Mouse (Mus musculus) kidney, adult 11 months (tissue): Measurements from ENCODE around the gene Cx3cr1.
"Not testable (repeated sequence)": the region's sequence is repeated elsewhere in the genome, so short reads cannot be mapped to it uniquely, and the experiment has no call there.

Source experiments
- DNase-seq: peaks from one replicate; pipeline ENCODE4 v3.0.0; 2022

The Cx3cr1 gene

DNA sequence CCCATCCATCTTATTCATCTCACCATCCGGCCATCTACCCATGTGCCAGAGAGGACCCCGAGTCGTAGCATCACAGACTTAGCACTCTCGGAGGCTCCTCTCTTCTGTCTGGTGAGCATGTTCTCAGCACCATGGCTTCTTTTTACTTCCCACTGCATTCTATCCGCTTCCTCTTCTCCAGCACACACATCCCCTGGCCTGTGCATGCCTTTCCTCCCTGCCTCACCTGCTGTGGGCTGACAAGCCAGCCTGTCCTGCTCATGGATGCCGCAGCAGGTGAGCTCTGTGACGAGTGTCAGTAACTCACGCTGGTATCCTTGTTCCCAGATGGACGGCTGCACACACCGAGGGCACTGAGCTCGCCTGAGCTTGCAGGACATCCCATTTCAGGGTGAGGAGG, at the start of gene Cx3cr1:
TSS of gene Cx3cr1 (minus strand) at position 101 of the 400 bp plus-strand sequence.
- no peak for DNase-seq

DNA sequence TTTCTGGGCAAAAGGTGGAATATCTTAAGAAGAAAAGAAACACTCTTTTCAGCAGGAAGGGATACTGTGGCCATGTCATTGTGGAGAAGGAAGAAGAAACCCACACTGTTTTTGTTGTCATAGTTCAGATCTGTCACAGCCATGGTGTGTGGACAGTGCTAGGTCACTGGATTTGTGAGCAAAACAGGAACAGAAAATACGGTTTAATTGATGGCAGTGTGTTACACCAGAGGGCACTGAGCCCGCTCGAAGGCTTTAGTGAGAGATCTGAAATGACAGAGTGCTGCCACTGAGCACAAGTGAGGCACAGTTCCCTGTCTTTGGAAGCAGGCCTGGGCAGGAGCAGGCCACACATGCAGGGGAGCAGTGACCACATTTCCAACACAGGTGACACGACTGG, 48.5 kb upstream of the Cx3cr1 start:
- DNase-seq: no peak

DNA sequence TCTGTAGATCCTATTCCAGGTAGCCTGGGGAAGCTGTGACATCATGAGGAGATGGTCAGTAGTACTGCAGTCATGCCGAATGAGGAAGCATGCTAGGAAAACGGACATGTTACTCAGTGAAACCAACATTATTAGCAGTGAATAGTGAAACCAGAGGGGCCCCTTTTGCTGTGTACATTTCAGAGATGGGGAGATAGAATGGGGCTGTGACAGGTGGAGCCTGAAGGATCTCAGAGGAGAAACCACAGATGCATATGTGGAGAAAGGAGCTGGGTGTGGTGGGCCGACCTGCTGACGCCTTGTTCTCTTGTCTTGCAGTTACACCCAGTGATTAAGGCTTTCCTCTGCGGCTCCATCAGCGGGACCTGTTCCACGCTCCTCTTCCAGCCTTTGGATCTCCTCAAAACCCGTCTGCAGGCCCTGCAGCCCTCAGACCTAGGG, 46.5 kb upstream of the Cx3cr1 start:
- no peak for DNase-seq

DNA sequence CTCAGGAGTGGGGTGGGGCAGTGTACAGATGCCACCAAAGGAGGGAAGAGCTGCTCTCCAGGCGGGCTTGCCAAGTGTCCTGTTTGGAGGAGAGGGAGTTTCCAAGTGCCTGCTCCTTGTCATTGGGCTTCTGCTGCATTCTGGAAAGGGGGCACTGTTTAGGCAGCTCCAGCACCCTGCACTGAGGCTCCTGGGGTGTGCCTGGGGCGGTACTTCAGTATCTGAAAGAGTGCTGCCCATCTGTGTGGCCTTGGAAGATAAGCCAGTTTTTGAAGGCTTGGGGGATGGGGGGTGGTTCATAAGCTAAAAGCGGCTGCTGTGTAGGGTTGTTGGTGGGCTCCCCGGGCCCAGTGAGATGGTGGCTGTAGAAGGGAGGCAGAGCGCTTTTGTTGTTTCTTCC, 45.9 kb upstream of the Cx3cr1 start:
- no peak for DNase-seq

DNA sequence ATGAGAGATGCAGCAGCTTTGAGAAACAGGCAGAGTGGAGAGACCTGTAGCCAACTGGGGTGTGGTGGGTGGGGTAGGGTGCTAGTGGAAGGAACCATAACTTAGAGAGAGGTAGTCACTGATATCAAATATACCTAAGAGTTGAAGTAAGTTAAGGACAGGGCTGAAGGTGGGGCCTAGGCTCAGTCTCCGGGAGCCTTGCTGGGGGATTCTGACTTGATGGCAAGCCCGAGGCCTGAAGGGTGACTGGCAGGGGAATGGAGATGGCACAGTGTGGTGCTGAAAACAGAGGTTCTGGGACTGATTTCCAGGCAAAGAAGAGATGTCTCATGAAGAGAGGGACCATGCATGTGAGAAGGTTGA, 45.1 kb upstream of the Cx3cr1 start:
- no peak for DNase-seq

DNA sequence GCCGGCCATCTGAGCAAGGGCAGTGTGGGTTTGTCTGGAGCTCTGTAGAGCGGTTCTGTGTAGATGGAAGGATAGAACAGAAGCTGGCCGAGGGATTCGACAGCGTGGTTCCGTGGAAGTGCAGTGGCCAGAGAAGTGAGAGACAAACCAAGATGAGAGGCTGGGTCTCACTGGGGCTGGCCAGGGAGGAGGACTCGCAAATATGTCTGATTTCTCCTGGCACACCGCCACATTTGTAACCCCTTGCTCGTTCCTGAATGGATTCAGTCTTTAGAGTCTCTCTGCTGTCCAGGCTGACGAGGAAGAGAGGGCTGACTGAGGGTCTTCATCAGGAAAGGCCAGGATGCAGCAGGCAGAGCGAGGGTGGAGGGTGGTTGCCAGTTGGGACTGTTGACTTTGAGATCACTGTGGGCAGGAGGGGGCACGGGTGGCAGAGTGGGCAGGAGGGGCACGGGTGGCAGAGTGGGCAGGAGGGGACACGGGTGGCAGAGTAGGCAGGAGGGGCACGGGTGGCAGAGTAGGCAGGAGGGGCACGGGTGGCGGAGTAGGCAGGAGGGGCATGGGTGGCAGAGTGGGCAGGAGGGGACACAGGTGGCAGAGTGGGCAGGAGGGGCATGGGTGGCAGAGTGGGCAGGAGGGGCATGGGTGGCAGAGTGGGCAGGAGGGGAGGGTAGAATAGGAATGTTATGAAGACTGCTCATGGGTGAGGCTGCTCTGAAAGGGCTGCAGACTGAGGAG, 44.5 kb upstream of the Cx3cr1 start:
- no peak for DNase-seq

DNA sequence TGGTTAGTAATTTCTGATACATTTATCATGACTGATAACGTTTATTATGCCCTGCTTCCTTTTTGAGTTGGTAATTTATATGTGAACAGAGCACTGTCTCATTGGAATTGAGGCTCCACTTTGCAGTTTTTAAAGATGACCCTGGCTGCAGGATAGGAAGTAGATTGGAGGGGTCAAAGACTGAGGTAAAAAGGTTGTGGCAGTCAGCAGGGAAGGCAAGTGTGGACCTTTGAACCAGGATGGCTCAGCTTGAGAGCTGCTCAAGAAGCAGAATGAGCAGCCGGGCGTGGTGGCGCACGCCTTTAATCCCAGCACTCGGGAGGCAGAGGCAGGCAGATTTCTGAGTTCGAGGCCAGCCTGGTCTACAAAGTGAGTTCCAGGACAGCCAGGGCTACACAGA, 43.8 kb upstream of the Cx3cr1 start:
- DNase-seq: no peak

DNA sequence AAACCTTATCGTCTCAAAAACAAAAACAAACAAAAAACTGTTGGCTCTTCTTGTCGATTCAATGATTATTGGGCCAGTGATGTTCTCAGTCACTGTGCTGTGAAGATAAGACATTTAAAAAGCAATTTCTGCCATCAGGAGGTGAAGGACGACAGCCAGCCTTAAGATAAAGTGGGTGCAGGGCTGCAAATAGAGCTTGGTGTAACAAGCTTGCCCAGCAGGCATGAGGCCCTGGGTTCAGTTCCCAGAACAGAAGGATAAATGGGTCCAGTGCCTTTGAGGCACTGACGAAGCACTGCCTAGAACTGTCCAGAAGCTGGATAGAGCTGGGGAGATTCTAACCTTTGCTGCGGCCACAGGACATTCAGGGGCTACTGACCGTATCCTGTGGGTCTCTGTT, 42.8 kb upstream of the Cx3cr1 start:
- no peak for DNase-seq

DNA sequence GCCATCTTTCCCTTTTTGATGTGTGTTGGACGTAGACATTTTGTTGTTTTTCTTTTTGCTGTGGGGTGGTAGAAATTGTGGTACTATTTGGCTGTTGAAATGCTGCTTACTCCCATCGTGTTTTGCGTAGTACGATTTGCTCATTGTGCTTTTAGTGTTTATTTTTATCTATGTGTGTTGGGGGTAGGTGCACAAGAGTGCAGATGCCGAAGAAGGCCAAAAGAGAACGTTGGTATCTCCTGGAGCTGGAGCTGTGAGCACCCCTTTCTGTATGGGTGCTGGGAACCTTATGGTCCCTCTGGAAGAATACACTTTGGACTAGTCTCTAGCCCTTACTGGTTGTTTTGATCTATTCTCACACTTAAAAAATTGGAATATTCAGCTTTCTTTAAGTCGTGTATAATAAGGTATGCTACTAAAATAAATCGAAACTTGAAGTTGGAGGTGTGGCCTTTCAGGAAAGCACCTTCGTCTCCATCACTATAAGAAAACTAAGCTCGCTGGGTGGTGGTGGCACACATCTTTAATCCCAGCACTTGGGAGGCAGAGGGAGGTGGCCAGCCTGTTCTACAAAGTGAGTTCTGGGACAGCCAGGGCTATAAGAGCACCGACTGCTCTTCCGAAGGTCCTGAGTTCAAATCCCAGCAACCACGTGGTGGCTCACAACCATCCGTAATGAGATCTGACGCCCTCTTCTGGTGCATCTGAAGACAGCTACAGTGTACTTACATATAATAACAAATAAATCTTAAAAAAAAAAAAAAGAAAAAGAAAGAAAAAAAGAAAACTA, 41.7 kb upstream of the Cx3cr1 start:
- DNase-seq: no peak

DNA sequence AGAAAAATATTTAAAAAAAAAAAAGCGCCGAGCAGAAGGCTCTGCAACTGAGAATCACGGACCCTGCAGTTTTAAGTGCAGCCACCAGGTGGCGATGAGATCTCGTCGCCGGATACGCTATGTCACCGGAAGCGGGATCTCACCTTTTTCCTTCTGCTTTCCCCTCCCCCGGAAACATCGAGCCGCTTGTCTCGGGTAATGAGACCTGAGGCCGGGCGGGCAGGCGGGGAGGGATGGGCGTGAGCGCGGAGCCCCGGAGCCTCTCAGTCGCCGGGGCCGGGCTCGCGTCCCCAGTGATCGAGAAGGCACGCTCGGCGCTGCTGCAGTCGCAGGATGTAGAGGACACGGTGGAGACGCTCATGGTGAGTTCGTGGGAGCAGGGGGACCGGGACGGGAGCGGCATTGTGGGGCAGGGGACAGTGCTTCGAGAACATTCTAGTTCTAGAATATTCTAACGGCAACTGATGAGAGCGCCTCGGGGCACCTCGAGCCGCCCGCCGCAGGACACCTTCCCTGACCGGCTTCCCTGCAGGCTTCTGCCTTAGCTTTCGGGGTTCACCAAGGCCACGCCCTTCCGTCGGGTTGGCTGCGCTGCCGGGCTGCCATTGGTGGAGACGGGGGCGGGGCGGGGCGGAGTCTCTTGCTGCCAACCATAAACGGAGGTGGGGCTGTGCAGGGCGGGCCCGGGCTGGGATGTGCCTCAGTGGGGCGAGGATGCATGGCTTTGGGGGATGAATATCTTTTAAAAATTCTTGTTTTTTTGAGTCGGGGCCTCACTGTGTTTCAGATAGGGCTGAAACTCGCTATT, 40.7 kb upstream of the Cx3cr1 start, which contains the start of gene Slc25a38:
TSS of gene Slc25a38 (plus strand) at position 164 of the 808 bp plus-strand sequence.
- DNase-seq: peak; percentile 96

DNA sequence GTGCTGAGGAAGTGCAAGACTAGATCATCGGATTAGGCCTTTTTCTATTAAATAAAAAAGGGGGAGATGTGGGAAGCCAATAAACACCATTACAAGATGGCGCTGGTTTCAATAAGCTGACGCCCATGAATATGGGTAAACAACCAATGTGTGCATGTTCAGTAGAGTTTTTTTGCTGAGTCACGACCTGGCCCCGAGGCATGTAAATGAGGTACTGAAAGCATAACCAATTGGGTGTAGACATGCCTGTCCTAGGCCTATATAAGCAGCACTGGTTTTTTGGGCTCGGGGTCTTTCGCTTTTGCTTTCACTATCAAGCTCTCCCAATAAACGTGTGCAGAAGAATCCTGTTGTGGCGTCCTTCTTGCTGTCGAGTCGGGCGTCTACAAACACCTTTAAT, 39.3 kb upstream of the Cx3cr1 start:
- DNase-seq: not testable (repeated sequence)

DNA sequence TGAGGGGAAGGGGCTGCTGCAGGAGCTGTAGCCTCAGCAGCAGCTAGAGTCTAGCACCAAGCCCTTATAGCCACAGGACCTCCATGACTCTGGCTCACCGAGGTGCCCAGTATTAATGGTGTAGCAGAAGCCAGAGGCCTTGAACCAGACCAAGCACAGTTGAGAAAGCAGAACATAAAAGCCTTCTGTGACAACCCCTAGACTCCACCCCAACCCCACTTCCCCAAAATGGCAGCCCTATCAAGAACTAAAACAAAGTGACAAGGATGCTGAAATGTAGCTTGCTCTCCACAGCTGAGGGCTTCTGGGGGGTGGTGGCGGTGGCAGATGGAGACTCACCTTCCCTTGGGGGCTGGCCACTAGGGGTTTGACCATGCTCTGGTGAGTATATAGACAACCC, 31.5 kb upstream of the Cx3cr1 start:
- no peak for DNase-seq

DNA sequence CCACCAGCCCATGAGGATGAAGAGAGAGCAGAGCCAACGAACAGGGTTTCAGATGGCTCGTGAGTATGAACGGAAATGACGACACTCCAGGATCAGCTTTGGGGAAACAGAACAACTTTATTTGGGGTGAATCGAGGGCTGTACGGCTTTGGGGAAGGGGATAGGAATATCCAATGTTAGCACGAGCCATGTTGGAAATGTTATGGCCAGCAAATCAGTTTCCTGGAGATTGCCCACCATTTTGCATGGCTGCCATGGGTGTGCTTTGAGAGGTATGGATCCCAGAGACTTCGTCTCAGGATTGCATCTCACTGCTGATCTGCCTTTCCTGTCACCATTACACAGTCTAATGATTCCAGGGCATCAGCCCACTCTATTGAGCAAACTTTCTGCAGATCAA, 29.6 kb upstream of the Cx3cr1 start:
- DNase-seq: no peak

DNA sequence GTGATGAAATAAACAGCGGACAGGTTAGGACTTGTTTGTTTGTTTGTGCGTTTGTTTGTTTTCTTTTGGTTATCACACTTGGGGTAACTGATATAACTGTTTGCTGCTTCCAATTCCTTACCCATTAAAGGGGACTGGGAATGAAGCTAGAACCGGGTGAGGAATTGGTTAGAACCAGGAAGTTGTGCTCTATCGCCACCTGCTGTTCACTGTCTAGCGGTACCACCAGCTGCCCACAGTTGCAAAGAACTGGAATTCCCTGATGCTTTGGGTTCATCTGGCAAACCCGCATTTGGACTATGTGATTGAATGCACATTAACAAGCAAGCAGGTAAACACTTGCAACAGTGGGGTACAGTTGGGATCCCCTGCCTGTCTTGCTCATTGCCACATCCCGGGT, 29.0 kb upstream of the Cx3cr1 start:
- DNase-seq: peak; percentile 24

DNA sequence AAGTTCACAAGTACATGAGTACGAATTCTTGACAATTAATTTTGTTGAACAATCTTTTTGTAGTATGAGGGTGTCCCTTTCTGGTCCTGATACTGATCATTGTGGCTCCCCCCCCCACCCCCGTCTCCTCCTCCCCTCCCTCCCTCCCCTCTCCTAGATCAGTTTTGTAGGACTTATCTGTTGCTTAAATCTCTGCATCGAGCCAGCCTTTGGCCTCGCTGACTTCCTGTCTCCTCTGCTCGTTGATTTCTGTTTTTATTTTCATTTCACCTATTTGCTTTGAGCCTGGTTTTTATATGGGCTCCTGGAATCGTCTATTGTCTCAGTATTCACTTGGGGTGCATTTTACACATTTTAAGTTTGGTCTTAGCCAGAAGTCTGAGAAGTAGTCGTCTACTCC, 26.2 kb upstream of the Cx3cr1 start:
- DNase-seq: no peak

DNA sequence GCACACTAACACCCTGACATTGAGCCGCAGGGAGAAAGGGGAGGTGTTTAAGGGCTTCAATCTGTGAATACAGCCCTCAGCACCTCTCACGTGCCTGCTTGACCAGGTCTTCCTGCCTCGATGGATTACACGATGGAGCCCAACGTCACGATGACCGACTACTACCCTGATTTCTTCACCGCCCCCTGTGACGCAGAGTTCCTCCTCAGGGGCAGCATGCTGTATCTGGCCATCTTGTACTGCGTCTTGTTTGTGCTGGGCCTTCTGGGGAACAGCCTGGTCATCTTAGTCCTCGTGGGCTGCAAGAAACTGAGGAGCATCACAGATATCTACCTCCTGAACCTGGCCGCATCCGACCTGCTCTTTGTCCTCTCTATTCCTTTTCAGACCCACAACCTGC, 24.0 kb upstream of the Cx3cr1 start:
- DNase-seq: no peak

DNA sequence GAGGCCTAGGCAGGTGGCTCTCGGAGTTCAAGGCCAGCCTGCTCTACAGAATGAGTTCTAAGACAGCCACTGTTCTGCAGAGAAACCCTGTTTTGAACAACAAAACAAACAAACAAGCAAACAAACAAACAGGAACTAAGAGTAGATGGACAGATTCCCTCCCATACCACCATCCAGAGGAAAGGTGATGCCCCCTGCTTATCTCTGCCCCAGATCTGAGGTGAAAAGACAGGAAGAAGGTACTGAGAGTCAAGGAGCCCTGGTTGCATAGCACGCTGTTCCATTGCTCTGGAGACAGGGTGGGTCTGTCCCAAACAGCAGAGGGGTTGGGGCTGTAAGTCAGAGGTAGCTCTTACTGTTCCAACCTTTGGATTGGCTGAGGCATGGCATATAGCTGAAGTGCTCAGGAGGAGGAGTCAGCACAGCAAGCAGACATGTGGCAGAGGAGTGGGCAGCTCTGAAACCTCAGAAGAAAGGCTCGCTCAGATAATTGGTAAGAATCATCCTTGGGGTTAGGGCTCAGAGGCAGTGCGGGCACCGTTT, 22.1 kb upstream of the Cx3cr1 start, which contains the start of gene Ccr8:
TSS of gene Ccr8 (plus strand) at position 419 of the 543 bp plus-strand sequence.
- no peak for DNase-seq

DNA sequence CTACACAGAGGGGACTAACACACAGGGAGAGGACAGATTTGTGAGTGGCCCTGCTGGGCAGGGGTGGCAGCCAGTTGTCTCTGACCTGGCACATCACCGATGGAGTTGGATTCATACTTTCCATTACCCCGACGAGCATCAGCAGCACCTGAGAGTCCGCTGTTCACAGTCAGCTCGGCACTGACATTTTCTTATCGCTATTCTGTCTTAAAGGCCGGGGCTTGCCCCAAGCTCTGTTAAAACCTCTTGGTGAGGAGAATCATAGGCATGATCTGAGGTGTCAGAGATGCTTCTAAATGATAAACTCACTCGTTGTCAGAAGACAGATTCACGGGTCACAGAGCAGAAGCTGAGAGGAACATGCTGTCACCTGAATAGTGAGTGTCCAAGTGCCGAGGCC, 21.4 kb upstream of the Cx3cr1 start:
- no peak for DNase-seq

DNA sequence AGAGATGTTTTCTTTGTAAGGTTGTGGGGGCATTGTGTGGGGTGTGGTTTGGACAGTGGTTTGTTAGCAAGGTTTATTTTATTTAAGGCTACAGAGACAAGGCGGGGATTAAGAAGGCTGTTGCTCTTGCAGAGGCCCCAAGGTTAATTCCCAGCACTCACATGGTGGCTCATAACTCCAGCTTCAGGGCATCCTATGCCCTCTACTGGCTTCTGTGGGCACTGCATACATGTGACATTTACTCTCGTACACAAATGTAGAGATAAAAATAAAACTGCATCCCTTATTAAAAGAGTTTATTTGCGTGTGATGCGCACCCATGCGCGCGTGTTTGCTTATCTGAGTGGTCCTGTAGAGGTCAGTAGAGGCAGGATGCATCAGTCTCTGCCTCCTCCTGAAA, 19.4 kb upstream of the Cx3cr1 start:
- no peak for DNase-seq

DNA sequence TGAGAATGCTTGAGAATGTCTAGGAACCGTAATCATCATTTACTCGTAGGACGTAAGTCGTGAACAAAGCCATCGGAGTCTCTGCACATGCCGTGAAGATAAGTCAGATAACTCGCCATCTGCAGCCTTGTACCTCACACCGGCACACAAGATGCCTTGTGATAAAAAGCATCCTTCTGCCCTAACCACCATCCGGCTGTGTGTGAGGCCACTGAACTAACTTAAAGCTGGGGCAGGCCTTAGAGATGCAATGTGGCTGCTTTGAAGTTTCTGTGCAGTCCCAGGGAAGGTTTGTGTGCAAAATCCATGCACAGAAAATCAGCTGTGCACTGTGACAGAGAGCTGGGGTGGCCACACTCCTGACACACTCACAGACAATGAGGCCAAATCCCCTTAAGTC, 14.7 kb upstream of the Cx3cr1 start:
- DNase-seq: no peak

DNA sequence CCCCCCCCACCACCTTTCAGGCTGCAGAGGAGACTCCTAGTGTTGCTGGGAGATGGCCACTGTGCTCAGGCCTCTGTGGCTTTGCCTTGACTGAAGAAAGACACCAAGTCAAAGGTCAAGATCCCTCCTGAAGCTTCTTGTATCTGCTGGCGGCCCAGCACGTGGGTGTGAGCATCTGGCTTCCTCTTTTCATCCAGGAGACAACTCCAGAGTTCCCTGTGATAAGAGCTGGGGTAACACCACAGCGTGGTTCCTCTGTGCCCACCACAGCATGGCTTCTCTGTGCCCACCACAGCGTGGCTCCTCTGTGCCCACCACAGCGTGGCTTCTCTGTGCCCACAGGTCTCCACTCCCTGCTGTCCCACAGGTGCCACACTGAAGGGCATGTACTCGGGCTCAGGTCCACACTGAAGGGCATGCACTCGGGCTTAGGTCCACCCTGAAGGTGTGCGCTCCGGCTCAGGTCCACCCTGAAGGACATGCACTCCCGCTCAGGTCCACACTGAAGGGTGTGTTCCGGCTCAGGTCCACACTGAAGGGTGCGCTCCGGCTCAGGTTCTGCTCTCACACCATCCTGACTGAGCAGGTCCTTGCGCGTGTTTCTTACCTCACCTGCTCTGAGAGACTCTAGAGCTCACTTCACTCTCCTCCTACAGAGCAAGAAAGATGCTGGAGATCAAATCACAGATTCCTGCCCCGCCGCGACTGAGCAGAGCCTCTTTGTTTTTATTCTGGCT, 13.6 kb upstream of the Cx3cr1 start:
- DNase-seq: no peak

DNA sequence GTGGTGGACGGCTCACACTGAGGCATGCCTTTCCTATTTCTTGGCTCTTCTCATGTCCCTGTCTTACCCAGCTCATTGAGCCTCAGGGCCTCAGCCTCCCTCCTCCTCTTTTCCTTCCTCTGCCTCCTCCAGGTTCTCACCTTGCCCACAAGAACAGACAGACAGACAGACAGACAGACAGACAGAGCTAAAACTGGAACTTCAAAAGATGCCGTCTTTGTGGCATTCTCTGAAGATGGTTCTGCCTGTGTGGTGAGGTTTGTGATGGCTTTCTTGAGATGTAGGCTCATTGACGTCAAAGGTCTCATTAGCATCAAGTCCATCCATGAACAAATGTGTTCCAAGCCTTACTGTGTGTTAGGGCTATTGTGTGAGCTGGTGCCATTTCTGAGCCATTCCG, 13.0 kb upstream of the Cx3cr1 start:
- DNase-seq: no peak

DNA sequence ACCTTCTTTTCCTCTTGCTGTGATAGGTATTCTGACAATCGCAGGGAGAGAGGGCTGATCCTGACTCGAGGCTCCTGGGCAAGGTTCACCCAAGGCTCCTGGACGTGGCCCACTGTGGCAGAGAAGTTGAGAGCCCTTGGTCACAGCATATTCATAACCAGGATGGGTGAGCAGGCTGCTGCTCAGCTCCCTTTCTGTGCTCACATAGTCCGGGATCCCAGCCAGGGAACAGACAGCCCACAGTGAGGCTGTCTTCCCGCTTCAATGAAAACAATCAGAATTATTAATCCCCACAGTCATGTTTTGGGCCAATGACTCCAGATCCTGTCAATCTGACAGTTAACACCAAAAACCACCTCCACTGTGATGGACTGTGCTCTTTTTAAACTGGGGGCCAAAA, 12.3 kb upstream of the Cx3cr1 start:
- DNase-seq: no peak
